15 mouse cellular contexts compared by ENCODE assay signal in the genomic region with DNA sequence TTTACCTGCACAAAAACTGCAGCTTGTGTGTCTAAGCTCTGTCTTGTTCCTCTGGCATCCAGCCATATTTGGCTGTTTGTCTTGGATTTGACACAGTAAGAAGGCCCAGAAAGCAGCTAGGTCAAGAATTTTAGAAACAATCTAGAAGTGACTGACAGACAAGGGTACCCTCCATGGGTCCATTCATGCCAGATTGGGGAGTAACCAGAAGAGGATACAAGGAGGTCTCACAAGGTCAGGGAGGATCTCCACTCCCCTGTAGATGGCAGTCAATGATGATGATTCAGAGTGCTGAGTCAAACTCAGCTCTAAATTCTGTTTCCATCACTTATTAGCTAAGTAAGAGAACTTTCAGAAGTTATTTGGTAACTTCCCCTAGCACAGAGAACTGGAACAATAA. TPM values are rescaled to one million over a fixed set of nuclear protein-coding genes. Genes with fewer than 3 reads are reported as not detected.
A peak's percentile ranks its signal among the peaks of the same experiment; 100 is the strongest.
DNase-seq lines count a peak whose midpoint lies in the region; ATAC-seq lines count a peak whose summit lies in the region.
"Had no signal": no experiment of that assay in that cellular context is flagged by ENCODE, and none has a peak within 500 bp of the region (broad histone marks: within the 10 kb centered on the region; RNA-seq: fewer than 3 reads in every experiment).

No protein-coding gene starts in this region.

- no peak overlapping the region for H3K4me3 ChIP-seq in heart, embryonic 11.5 days (ENCODE audit: low read depth, low read length)
- H3K4me3 ChIP-seq in forebrain, embryonic 11.5 days (ENCODE audit: low read depth, low read length) = no peak overlapping the region
- H3K4me3 ChIP-seq: heart, embryonic 10.5 days; megakaryocyte, embryonic 14.5 days; myocyte had no signal

- no peaks in the 10 kb centered on the region for H3K9me3 ChIP-seq in heart, embryonic 11.5 days (replicated peaks; ENCODE audit: control insufficient read depth, low read length)
- no peaks in the 10 kb centered on the region for H3K9me3 ChIP-seq in forebrain, embryonic 11.5 days (ENCODE audit: control insufficient read depth, low read length)
- H3K9me3 ChIP-seq: heart, embryonic 10.5 days; megakaryocyte, embryonic 14.5 days had no signal

- H3K4me1 ChIP-seq in heart, embryonic 11.5 days (ENCODE audit: control insufficient read depth, insufficient read depth, low read length) = no peaks in the 10 kb centered on the region
- no peaks in the 10 kb centered on the region; the same call in 1 of the 2 replicates for H3K4me1 ChIP-seq in forebrain, embryonic 11.5 days (replicated peaks; ENCODE audit: control insufficient read depth, insufficient read depth, low read length)
- H3K4me1 ChIP-seq: heart, embryonic 10.5 days; megakaryocyte, embryonic 14.5 days had no signal

- ATAC-seq in heart, embryonic 11.5 days (replicated peaks; ENCODE audit: insufficient number of reproducible peaks, low FRiP score, low TSS enrichment) = no peak
- peak; percentile 93 for ATAC-seq in granulocyte monocyte progenitor cell, adult 5-6 weeks (replicated peaks; ENCODE audit: poor library complexity, severe bottlenecking)
- no peak for ATAC-seq in forebrain, embryonic 11.5 days (replicated peaks; ENCODE audit: low FRiP score)
- ATAC-seq: liver, postnatal 0 days had no signal

- no peak overlapping the region for H3K9ac ChIP-seq in heart, embryonic 11.5 days (ENCODE audit: low read depth, low read length)
- H3K9ac ChIP-seq in forebrain, embryonic 11.5 days (ENCODE audit: low read length) = no peak overlapping the region
- H3K9ac ChIP-seq: liver, postnatal 0 days had no signal

- H3K27me3 ChIP-seq in heart, embryonic 11.5 days (ENCODE audit: control insufficient read depth, insufficient read depth, low read length) = no peaks in the 10 kb centered on the region
- H3K27me3 ChIP-seq in forebrain, embryonic 11.5 days (ENCODE audit: control insufficient read depth, insufficient read depth, low read length) = no peaks in the 10 kb centered on the region
- H3K27me3 ChIP-seq: megakaryocyte, embryonic 14.5 days had no signal

- DNase-seq in heart, adult 18-20 months = peak; percentile 10 to 18
- peak; percentile 41 for DNase-seq in NIH3T3 (ENCODE audit: low read depth)
- peak; percentile 53 to 67 for DNase-seq in kidney, postnatal 25 days
- DNase-seq in left cerebral cortex, adult 18-20 months (ENCODE audit: low spot score in 2 of 2) = no peak
- DNase-seq in urinary bladder, postnatal 25 days (ENCODE audit: low spot score) = no peak
- DNase-seq in forebrain, embryonic 11.5 days (ENCODE audit: low spot score) = no peak
- DNase-seq: cerebellum, postnatal 25 days; left cerebral cortex, postnatal 4 days; liver, postnatal 0 days; thymus, postnatal 25 days had no signal

- H3K36me3 ChIP-seq in heart, embryonic 11.5 days (ENCODE audit: control insufficient read depth, insufficient read depth, low read length) = no peaks in the 10 kb centered on the region
- H3K36me3 ChIP-seq in forebrain, embryonic 11.5 days (ENCODE audit: control insufficient read depth, insufficient read depth, low read length) = no peaks in the 10 kb centered on the region
- H3K36me3 ChIP-seq: heart, embryonic 10.5 days had no signal

- H3K27ac ChIP-seq in heart, embryonic 11.5 days (ENCODE audit: low read depth, low read length) = no peak overlapping the region
- H3K27ac ChIP-seq in forebrain, embryonic 11.5 days (ENCODE audit: low read depth, low read length) = no peak overlapping the region
- H3K27ac ChIP-seq: heart, embryonic 10.5 days had no signal

- no peak overlapping the region for H3K4me2 ChIP-seq in heart, embryonic 11.5 days
- no peak overlapping the region for H3K4me2 ChIP-seq in forebrain, embryonic 11.5 days (ENCODE audit: low read depth, low read length, severe bottlenecking)

RNA-seq across cellular contexts. Expression of gene Itgb8, which starts 8.2 kb away (rescaled TPM):
- 1 to 10 TPM; 1.0 to 1.6 TPM for total RNA-seq in heart, adult 18-20 months (2021)
- polyA plus RNA-seq in heart, embryonic 11.5 days (2014; fragmentation: Nextera tagmentation; extraction: Ambion mirVana) = 6.5 and 6.7 TPM in 2 replicates
- not detected in 2 replicates for total RNA-seq in granulocyte monocyte progenitor cell, adult 5-6 weeks (2014; fragmentation: Nextera tagmentation)
- total RNA-seq in granulocyte monocyte progenitor cell, adult 5-6 weeks (2017) = not detected in 2 replicates
- total RNA-seq in left cerebral cortex, adult 18-20 months (2021) = 10 to 100 TPM; 35.8 to 37.6 TPM
- polyA plus RNA-seq in forebrain, embryonic 11.5 days (2014; fragmentation: Nextera tagmentation; extraction: Ambion mirVana) = 21.5 and 25.2 TPM in 2 replicates

Comparison
In these comparisons a context has a peak if more than half of its experiments do, and no peak if none do; other contexts are left out.
1. DNase-seq: peak in heart, adult 18-20 months (2 of 2), NIH3T3 (single experiment) and kidney, postnatal 25 days (2 of 2); none in left cerebral cortex, adult 18-20 months (0 of 2), urinary bladder, postnatal 25 days (single experiment) and forebrain, embryonic 11.5 days (single experiment).
2. RNA of gene Itgb8, which starts 8.2 kb away (total RNA-seq): 35.8 to 37.6 TPM in left cerebral cortex, adult 18-20 months; 1.0 to 1.6 TPM in heart, adult 18-20 months and not detected in granulocyte monocyte progenitor cell, adult 5-6 weeks; every median in the first group is over 10 times any median in the second.